Mouse (Mus musculus) neural tube, embryonic 15.5 days (tissue): Measurements from ENCODE around the gene Gng12. TPM values are rescaled to one million over a fixed set of nuclear protein-coding genes. Genes with fewer than 3 reads are reported as not detected.

ENCODE experiments used
- ATAC-seq: fragments of 200-750 bp; cut with Nextera tagmentation; 2 replicates; pipeline ENCODE4 v1.8.0; 2017; ENCODE audit warnings: mild to moderate bottlenecking, moderate TSS enrichment, moderate library complexity; ENCODE audit not compliant: low FRiP score
- H3K27ac ChIP-seq: fragments of 300-500 bp; sonication (generic); replicated peaks from 2 replicates; pipeline ENCODE4 v1.5.1; 2015; ENCODE audit warnings: mild to moderate bottlenecking, inconsistent platforms
- H3K27me3 ChIP-seq: fragments of 300-500 bp; sonication (generic); replicated peaks from 2 replicates; pipeline ENCODE4 v1.6.1; 2015; ENCODE audit warnings: inconsistent platforms
- H3K36me3 ChIP-seq: fragments of 300-500 bp; sonication (generic); 2 replicates; pipeline ENCODE4 v1.6.1; 2015; ENCODE audit warnings: inconsistent platforms
- H3K4me1 ChIP-seq: fragments of 300-500 bp; sonication (generic); 2 replicates; pipeline ENCODE4 v1.6.1; 2015; ENCODE audit warnings: inconsistent platforms
- H3K4me2 ChIP-seq: fragments of 300-500 bp; sonication (generic); 2 replicates; pipeline ENCODE4 v1.6.1; 2015; ENCODE audit warnings: inconsistent platforms, mild to moderate bottlenecking, moderate library complexity
- H3K4me3 ChIP-seq: fragments of 300-500 bp; sonication (generic); replicated peaks from 2 replicates; pipeline ENCODE4 v1.5.1; 2015; ENCODE audit warnings: mild to moderate bottlenecking, inconsistent platforms
- H3K9ac ChIP-seq: fragments of 300-500 bp; sonication (generic); replicated peaks from 2 replicates; pipeline ENCODE4 v1.6.1; 2015; ENCODE audit warnings: mild to moderate bottlenecking, inconsistent platforms
- H3K9me3 ChIP-seq: fragments of 300-500 bp; sonication (generic); replicated peaks from 2 replicates; pipeline ENCODE4 v1.6.1; 2016; ENCODE audit warnings: inconsistent platforms
- WGBS: fragments of 180-500 bp; shearing (Covaris S2); methylation state at CpG from one replicate; pipeline ENCODE4 v1.1.7; 2015; ENCODE audit warnings: mixed read lengths; 5-methylcytosine and 5-hydroxymethylcytosine counted together
- polyA plus RNA-seq: library from polyadenylated mRNA; unstranded; fragments of >200 nt; fragmentation: Nextera tagmentation; extraction: Ambion mirVana; gene quantifications from 2 replicates; pipeline ENCODE4 v1.2.1, GENCODE M21; 2015

The Gng12 gene
- polyA plus RNA-seq, 1 experiment from 2014 or later: 65.9 TPM

- Histone ChIP-seq H3K4me3 (no peak overlapping the region), H3K27me3 (no peaks in the 10 kb centered on the region), H3K9me3 (no peaks in the 10 kb centered on the region), H3K36me3 (no peaks in the 10 kb centered on the region), H3K9ac (no peak overlapping the region), H3K27ac (no peak overlapping the region), H3K4me1 (peaks cover 8% of the 10 kb centered on the region; the same call in 1 of the 2 replicates), H3K4me2 (no peak overlapping the region)
- no peak; the same call in 1 of the 2 replicates for ATAC-seq
- WGBS: 30% methylated on average over 2 of the region's 2 CpGs
Measured at GRCm38 (mm10) chr6:67049695-67050038, 153.5 kb downstream of the Gng12 start.

GRCm38 (mm10) chr6:67050063-67050462 lies 153.9 kb downstream of the Gng12 start:
- whole genome bisulfite sequencing: 56% methylated on average over 1 of the region's 1 CpGs
- H3K4me1 ChIP-seq: peaks cover 8% of the 10 kb centered on the region; the same call in 1 of the 2 replicates
- H3K4me3 ChIP-seq: no peak overlapping the region
- ATAC-seq: no peak
- H3K9ac ChIP-seq: no peak overlapping the region
- H3K4me2 ChIP-seq: no peak overlapping the region
- no peaks in the 10 kb centered on the region for H3K36me3 ChIP-seq
- H3K27me3 ChIP-seq: no peaks in the 10 kb centered on the region
- H3K9me3 ChIP-seq: no peaks in the 10 kb centered on the region
- H3K27ac ChIP-seq: no peak overlapping the region

GRCm38 (mm10) chr6:67056108-67056888 lies 160.1 kb downstream of the Gng12 start:
- Histone ChIP-seq H3K4me2 (no peak overlapping the region), H3K9me3 (no peaks in the 10 kb centered on the region), H3K36me3 (no peaks in the 10 kb centered on the region), H3K27ac (no peak overlapping the region), H3K27me3 (no peaks in the 10 kb centered on the region), H3K4me1 (no peaks in the 10 kb centered on the region), H3K9ac (no peak overlapping the region), H3K4me3 (no peak overlapping the region)
- ATAC-seq: no peak
- WGBS: 85% methylated on average over 15 of the region's 15 CpGs

- Histone ChIP-seq H3K9me3 (no peaks in the 10 kb centered on the region), H3K36me3 (no peaks in the 10 kb centered on the region), H3K4me1 (no peaks in the 10 kb centered on the region), H3K4me3 (no peak overlapping the region), H3K4me2 (no peak overlapping the region), H3K27ac (no peak overlapping the region), H3K9ac (no peak overlapping the region), H3K27me3 (no peaks in the 10 kb centered on the region)
- 76% methylated on average over 3 of the region's 3 CpGs for WGBS
- ATAC-seq: no peak
Measured at GRCm38 (mm10) chr6:67056889-67057564, 160.8 kb downstream of the Gng12 start.

- Histone ChIP-seq H3K36me3 (no peaks in the 10 kb centered on the region), H3K4me3 (no peak overlapping the region), H3K4me2 (no peak overlapping the region), H3K9me3 (no peaks in the 10 kb centered on the region), H3K27me3 (no peaks in the 10 kb centered on the region), H3K4me1 (no peaks in the 10 kb centered on the region), H3K9ac (no peak overlapping the region), H3K27ac (no peak overlapping the region)
- WGBS: 86% methylated on average over 5 of the region's 5 CpGs
- ATAC-seq: no peak
Measured at GRCm38 (mm10) chr6:67057574-67057973, 161.4 kb downstream of the Gng12 start.

- Histone ChIP-seq H3K36me3 (no peaks in the 10 kb centered on the region), H3K9ac (no peak overlapping the region), H3K4me3 (no peak overlapping the region), H3K4me1 (no peaks in the 10 kb centered on the region), H3K27me3 (no peaks in the 10 kb centered on the region), H3K27ac (no peak overlapping the region), H3K4me2 (no peak overlapping the region), H3K9me3 (no peaks in the 10 kb centered on the region)
- no peak for ATAC-seq
- WGBS: 91% methylated on average over 7 of the region's 7 CpGs
Measured at GRCm38 (mm10) chr6:67057991-67058696, 161.9 kb downstream of the Gng12 start.

GRCm38 (mm10) chr6:67060057-67060456 lies 163.9 kb downstream of the Gng12 start:
- Histone ChIP-seq H3K27ac (no peak overlapping the region), H3K4me3 (no peak overlapping the region), H3K36me3 (no peaks in the 10 kb centered on the region), H3K4me2 (no peak overlapping the region), H3K9me3 (no peaks in the 10 kb centered on the region), H3K9ac (no peak overlapping the region), H3K4me1 (no peaks in the 10 kb centered on the region), H3K27me3 (no peaks in the 10 kb centered on the region)
- no peak for ATAC-seq
- WGBS: 90% methylated on average over 5 of the region's 5 CpGs

GRCm38 (mm10) chr6:67069219-67069762 lies 173.1 kb downstream of the Gng12 start:
- Histone ChIP-seq H3K9ac (no peak overlapping the region), H3K4me2 (no peak overlapping the region), H3K27me3 (no peaks in the 10 kb centered on the region), H3K9me3 (no peaks in the 10 kb centered on the region), H3K27ac (no peak overlapping the region), H3K4me3 (no peak overlapping the region), H3K36me3 (no peaks in the 10 kb centered on the region), H3K4me1 (peaks cover 10% of the 10 kb centered on the region; the same call in 1 of the 2 replicates)
- 85% methylated on average over 8 of the region's 8 CpGs for WGBS
- no peak for ATAC-seq

- no peak; the same call in 1 of the 2 replicates for ATAC-seq
- 56% methylated on average over 9 of the region's 9 CpGs for WGBS
- Histone ChIP-seq H3K4me2 (0 out of 2 replicates have a peak overlapping the region, but pooled peaks have one; percentile 6), H3K27me3 (no peaks in the 10 kb centered on the region), H3K9me3 (no peaks in the 10 kb centered on the region), H3K4me3 (no peak overlapping the region), H3K4me1 (peaks cover 10% of the 10 kb centered on the region; the same call in 1 of the 2 replicates), H3K27ac (peak overlapping the region; percentile 18; the same call in 1 of the 2 replicates), H3K9ac (no peak overlapping the region), H3K36me3 (no peaks in the 10 kb centered on the region)
Measured at GRCm38 (mm10) chr6:67069800-67070315, 173.7 kb downstream of the Gng12 start.
